Mouse (Mus musculus): Measurements from ENCODE around the gene Selenow.

Gene Selenow

DNA sequence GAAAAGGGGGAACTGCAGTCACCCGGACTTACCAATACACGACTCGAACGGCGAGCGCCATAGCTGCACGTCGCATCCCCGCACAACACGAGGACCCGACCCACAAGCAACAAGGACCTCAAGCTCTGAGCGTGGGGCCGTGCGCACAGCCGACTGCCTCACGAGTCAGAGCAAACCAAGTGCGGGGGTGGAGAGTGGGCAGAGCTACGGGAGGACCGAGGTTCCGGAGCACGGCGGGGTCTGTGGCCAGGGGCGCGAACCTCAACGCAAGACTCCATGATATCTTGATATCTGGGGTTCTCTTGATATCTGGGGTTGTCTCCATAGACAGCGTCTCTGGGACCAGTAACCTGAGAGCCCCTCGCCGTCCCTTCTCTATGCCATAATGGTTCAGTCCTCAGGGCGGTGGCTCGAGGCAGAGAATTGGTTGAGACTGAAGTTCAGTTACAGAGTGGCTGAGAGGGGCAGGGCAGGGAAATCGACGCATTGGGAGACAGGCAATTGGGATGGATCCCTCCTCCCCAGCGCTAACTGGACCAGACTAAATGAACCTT is at the start of gene Selenow:
Gene Selenow (minus strand): TSS at position 183 of the 554 bp plus-strand sequence.
- DNase-seq (ENCODE audit: low read depth in 2 of 2, low spot score in 2 of 2): peak; percentile 84 to 91

DNA sequence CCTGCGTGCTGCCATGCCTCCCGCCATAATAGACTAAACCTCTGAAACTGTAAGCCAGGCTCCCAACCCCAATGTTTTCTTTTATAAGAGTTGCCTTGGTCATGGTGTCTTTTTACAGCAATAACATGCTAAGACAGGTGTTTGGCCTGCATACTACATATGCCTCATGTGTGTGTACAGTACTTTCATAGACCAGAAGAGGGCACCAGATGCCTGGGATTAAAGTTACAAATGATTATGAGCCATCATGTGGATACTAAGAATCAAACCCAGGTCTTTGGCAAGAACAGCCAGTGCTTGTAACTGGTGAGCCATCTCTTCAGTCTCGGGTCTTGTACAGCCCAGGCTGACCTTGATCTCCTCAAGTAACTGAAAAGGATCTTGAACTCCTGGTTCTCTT is 47.5 kb upstream of the Selenow start:
- no peak for DNase-seq (ENCODE audit: low read depth in 2 of 2, low spot score in 2 of 2)

- no peak for DNase-seq (ENCODE audit: low read depth in 2 of 2, low spot score in 2 of 2)
Observed at GRCm38 (mm10) chr7:15968322-15968721, 46.1 kb upstream of the Selenow start.

DNA sequence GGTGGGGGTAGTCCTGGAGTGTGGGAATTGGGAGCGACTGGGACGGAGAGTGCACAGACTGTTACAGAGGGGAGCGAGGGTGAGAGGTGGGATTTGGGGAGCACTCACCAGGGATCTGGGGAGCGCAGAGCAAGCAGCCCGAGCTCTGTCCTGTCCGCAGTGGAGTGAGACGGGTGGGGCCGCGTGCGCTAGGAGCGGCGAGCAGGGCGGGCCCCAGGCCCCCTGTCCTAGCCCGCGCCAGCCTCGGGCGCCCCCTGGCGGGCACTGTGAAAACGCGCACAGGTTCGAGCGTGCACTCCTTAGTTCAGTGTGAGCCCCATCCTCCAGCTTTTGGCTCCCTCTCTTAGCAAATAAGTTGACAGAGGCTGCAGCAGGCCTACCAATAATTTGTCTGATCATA is 45.1 kb upstream of the Selenow start, which contains the start of gene Ehd2:
Gene Ehd2 (minus strand): TSS at position 256 of the 400 bp plus-strand sequence.
- peak; percentile 37 to 52 for DNase-seq (ENCODE audit: low read depth in 2 of 2, low spot score in 2 of 2)

DNA sequence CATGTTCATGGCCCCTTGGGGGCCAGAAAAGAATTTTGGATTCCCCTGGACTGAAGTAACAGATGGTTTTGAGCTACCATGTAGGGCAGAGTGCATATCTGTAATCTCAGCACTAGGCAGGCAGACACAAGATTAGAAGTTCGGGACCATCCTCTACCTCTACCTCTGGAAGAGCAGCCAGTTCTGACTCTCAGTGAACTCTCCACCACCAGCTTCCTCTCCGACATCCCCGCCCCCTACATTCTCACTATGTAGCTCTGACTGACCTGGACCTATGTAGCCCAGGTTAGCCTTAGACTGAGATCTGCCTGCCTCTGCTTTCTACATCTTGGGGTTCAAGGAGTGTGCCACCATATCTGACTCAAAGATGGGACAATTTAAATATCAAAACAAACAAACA is 44.3 kb upstream of the Selenow start:
- no peak for DNase-seq (ENCODE audit: low read depth in 2 of 2, low spot score in 2 of 2)

DNA sequence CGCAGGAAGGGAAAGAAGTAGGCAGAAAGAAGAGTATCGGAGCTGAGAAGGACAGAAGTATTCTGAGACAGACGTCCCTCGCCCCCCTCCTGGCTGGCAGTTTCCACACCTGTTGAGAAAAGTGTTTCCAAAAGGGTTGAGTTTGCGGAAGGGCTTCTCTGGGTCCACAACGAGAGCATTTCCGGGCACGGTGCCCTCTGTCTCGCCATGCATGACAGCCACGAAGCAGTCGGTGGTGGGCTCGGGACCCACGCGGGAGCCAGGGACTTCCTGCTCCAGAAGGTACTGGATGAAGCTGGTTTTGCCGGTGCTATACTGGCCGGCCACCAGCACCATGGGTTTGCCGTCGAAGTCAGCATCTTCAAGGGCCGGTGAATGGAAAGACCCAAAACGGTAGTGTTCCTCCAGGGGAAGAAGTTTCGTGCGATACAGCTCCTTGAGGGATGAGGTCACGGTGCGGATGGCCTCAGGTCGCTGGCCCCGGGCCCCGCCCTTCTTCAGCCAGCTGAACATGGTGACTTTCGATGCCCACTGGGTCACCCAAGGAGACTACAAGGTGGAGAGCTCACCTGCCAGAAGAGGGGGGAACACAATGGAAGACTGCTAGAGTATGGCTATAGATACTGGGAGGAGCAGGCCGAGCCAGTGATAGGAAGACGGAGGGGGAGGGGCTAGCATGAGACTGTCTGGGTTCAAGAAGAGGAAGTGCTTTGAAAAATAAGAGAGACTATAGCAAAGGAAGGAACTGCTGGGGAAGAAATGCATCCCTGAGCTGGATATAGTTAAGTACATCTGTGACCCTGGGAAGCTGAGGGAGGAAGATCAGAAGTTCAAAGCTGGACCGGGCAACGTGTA is 41.8 kb upstream of the Selenow start:
- no peak for DNase-seq (ENCODE audit: low read depth in 2 of 2, low spot score in 2 of 2)

DNA sequence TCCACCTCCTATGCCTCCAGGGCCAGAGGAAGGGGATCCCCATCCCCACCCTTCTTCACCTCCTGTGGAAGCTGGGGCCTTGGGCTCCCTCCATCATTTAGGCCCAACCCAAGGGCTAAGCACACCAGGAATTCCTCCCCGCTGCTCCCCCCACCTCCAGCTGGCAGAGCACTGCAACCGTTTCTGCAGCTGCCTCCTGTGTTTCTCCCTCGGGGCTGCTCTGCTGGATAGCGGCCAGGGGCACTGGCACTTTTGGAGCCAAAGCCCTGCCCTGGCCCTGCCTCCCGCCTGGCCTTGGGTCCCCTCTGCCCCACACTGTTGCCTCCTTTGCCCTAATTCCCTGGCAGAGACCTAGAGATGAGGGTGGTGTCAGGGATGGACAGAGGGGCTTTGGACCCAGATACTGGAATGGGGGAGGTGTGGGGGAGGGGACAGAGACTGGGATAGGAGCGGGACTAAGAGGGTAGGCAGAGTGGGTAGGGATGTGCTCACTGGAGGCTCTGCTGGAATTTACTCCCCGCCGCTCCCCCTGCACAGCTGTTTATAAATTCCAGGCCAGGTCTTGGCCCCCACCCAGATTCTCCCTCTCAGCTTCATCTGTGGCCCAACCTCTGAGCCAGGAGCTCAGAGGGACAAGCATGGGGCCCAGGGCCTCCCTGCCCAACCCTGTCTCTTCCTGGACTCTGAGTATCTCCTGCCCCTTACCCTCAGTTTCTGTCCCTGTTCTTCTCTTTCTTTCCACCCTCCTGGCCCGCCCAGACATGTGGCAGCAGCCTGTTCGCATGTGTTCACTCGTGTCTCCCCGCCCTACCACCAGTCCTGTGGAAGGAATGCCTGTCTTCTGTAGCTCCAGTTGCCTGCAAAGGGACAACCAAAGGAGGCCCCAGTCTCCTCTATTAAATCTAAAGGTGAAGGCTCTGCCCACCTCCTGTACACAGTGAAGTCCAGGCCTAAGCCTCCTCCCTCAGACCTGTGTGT is 40.4 kb upstream of the Selenow start:
- no peak for DNase-seq (ENCODE audit: low read depth in 2 of 2, low spot score in 2 of 2)

- no peak for DNase-seq (ENCODE audit: low read depth in 2 of 2, low spot score in 2 of 2)
Observed at GRCm38 (mm10) chr7:15961798-15962197, 39.6 kb upstream of the Selenow start.

DNA sequence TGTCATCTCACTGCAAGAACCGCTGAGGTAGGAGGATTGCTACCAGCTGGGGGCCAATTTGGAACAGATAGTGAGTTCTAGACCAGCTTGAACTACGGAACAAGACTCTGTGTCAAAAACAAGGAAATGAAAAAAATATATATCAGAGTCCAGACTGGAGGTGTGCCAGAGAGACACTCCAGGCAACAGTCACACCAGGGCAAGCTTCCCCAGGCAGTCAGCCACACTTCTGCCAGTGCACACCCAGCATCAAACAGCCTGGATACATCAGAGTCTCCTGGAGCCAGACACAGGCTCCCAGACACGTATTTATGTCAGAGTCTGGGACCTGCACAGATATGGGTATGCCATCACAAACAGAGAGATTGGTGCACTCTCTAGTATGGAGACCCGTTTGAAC is 39.0 kb upstream of the Selenow start:
- no peak for DNase-seq (ENCODE audit: low read depth in 2 of 2, low spot score in 2 of 2)

DNA sequence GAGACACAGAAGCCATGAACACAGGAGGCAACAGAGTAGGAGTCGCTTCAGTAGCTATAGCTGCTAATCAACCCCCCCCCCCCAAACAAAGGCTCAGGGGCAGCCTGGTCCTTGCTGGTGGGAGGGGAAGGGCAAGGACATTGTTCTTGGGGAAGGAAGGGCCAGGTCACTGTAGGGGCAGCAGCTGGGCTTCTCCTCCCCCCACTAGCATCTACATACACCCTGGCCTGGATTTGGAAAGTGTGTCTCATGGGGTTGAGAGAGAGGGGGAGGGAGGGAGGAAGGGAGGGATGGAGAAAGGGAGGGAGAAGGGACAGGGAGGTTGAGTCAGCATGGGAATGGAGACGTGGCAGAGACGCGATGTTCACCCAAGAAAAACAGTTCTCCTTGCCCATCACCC is 38.5 kb upstream of the Selenow start:
- no peak for DNase-seq (ENCODE audit: low read depth in 2 of 2, low spot score in 2 of 2)

- DNase-seq (ENCODE audit: low read depth in 2 of 2, low spot score in 2 of 2): no peak
Observed at GRCm38 (mm10) chr7:15956143-15956542, 33.9 kb upstream of the Selenow start.

- DNase-seq (ENCODE audit: low read depth in 2 of 2, low spot score in 2 of 2): no peak
Observed at GRCm38 (mm10) chr7:15955509-15955908, 33.3 kb upstream of the Selenow start.

GRCm38 (mm10) chr7:15954978-15955443 is 32.8 kb upstream of the Selenow start:
- DNase-seq (ENCODE audit: low read depth in 2 of 2, low spot score in 2 of 2): no peak

GRCm38 (mm10) chr7:15954436-15954835 is 32.2 kb upstream of the Selenow start:
- DNase-seq (ENCODE audit: low read depth in 2 of 2, low spot score in 2 of 2): no peak

GRCm38 (mm10) chr7:15953307-15954074 is 31.3 kb upstream of the Selenow start:
- DNase-seq (ENCODE audit: low read depth in 2 of 2, low spot score in 2 of 2): peak in 1 of 2 experiments; percentile 33

GRCm38 (mm10) chr7:15952416-15952815 is 30.2 kb upstream of the Selenow start:
- no peak for DNase-seq (ENCODE audit: low read depth in 2 of 2, low spot score in 2 of 2)

- DNase-seq (ENCODE audit: low read depth in 2 of 2, low spot score in 2 of 2): no peak
Observed at GRCm38 (mm10) chr7:15950008-15950407, 27.8 kb upstream of the Selenow start.

DNA sequence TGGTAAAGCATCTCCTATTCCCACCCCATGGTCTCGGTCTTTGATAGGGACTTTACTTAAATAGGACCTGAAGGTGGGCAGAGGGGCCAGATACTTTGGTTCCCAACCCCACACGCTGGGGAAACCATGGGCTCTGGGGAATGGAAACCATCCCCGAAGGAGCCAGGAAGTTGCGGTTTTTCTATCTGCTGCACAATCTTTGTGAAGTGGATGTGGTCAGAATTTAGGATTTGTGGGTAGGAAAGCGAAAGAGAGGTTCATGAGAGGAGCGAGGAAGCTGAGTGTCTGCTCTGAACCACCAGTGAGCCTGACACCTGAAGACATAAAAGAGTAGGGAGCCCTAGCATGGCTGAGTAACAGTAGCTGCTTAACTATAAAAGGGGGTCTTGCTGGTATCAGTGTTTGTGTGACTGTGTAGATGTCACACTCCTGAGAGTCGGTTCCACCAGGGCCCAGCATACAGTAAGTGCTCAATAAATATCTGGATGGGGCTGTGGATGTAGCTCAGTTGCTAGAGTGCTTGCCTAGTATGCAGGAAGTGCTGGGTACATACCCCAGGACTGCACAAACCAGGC is 27.1 kb upstream of the Selenow start:
- peak in 1 of 2 experiments; percentile 38 for DNase-seq (ENCODE audit: low read depth in 2 of 2, low spot score in 2 of 2)

DNA sequence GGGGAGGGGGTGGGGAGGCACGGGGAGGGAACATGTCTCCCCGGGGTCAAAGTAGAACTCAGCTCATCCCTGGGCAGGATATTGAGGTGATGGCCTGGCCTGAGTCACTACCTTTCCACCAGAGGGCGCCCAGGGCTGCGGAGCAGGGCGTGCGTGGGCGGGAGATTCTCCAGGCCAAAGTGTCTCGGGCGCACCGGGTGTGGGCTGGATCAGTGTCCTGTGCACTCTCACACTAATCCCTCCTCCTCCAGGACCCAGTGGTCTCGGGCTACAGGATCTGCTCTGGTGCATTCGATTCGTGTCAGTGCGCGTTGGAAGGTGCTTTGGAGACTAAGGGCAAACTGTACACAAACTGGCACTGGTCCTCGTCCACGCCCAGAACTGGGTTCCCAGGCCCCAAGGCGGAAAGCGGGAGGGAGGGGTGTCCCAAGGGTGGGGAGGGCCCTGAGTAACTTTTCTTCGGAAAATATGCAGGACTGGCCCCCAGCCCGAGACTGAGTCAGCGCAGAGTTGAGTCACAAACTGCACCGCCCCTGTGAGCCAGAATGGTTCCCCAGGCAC is 26.3 kb upstream of the Selenow start:
- peak; percentile 62 to 80 for DNase-seq (ENCODE audit: low read depth in 2 of 2, low spot score in 2 of 2)

Data from CD8-positive naive resting alpha-beta T cell, adult 2 months (primary cell).